In genomic region chr5:99927951-99928350, GRCm38 (mm10) we compare ENCODE assay signal across 10 mouse cellular contexts. TPM values are rescaled to one million over a fixed set of nuclear protein-coding genes. Genes with fewer than 3 reads are reported as not detected.
DNase-seq lines count a peak whose midpoint lies in the region.
"Had no signal": no experiment of that assay in that cellular context is flagged by ENCODE, and none has a peak within 500 bp of the region (broad histone marks: within the 10 kb centered on the region; RNA-seq: fewer than 3 reads in every experiment).

No protein-coding gene starts in this region.

- H3K27me3 ChIP-seq in embryonic facial prominence, embryonic 10.5 days (replicated peaks; ENCODE audit: low read depth, poor library complexity, severe bottlenecking) = no peaks in the 10 kb centered on the region
- H3K27me3 ChIP-seq: embryonic facial prominence, embryonic 12.5 days; liver, embryonic 15.5 days had no signal

- DNase-seq in gastrocnemius, adult 18-20 months (ENCODE audit: low spot score) = peak; percentile 36
- DNase-seq in gastrocnemius, postnatal 25 days = no peak
- DNase-seq in 3T3-L1 (ENCODE audit: low read depth, low spot score) (peak; percentile 82), R1 (ENCODE audit: low read depth, low spot score) (peak; percentile 76)
- DNase-seq in embryonic facial prominence, embryonic 10.5 days (ENCODE audit: low spot score) = peak; percentile 50
- DNase-seq in kidney, postnatal 4 days = peak; percentile 63 to 66
- peak; percentile 68 for DNase-seq in retina, postnatal 1 day
- DNase-seq in left cerebral cortex, postnatal 25 days (ENCODE audit: low spot score in 2 of 2) = no peak

- WGBS in embryonic facial prominence, embryonic 10.5 days = 47% methylated on average over 4 of the region's 4 CpGs

- no peaks in the 10 kb centered on the region for H3K4me1 ChIP-seq in embryonic facial prominence, embryonic 10.5 days
- H3K4me1 ChIP-seq: embryonic facial prominence, embryonic 12.5 days; liver, embryonic 15.5 days had no signal

- H3K36me3 ChIP-seq in embryonic facial prominence, embryonic 10.5 days (replicated peaks) = no peaks in the 10 kb centered on the region
- H3K36me3 ChIP-seq: embryonic facial prominence, embryonic 12.5 days; liver, embryonic 15.5 days had no signal

- H3K27ac ChIP-seq in embryonic facial prominence, embryonic 10.5 days (replicated peaks) = no peak overlapping the region
- H3K27ac ChIP-seq: embryonic facial prominence, embryonic 12.5 days; liver, embryonic 15.5 days had no signal

- H3K4me3 ChIP-seq in embryonic facial prominence, embryonic 10.5 days = no peak overlapping the region
- H3K4me3 ChIP-seq: embryonic facial prominence, embryonic 12.5 days; liver, embryonic 15.5 days had no signal

- intact Hi-C loops in left cerebral cortex, postnatal 25 days (cut with DNase I) = no loop called here

- H3K9me3 ChIP-seq in embryonic facial prominence, embryonic 10.5 days = no peaks in the 10 kb centered on the region
- H3K9me3 ChIP-seq: embryonic facial prominence, embryonic 12.5 days; liver, embryonic 15.5 days had no signal

RNA-seq across cellular contexts. Expression of gene Vamp9, which starts 21.9 kb away (rescaled TPM):
- not detected for total RNA-seq in gastrocnemius, adult 18-20 months (2021)
- total RNA-seq in gastrocnemius, postnatal 25 days (2021) = not detected
- not detected in 2 replicates for polyA plus RNA-seq in embryonic facial prominence, embryonic 10.5 days (2016; fragmentation: Nextera tagmentation; extraction: Ambion mirVana)
- total RNA-seq in left cerebral cortex, postnatal 25 days (2021) = under 1 TPM; 0.78 to 0.89 TPM
- polyA plus RNA-seq: liver, embryonic 15.5 days had no signal

RNA-seq across cellular contexts. Expression of gene Hnrnpd, which starts 50.8 kb away (rescaled TPM):
- total RNA-seq in gastrocnemius, adult 18-20 months (2021) = 10 to 100 TPM; 74.5 to 74.7 TPM
- 10 to 100 TPM; 52.8 to 61.5 TPM for total RNA-seq in gastrocnemius, postnatal 25 days (2021)
- 253 and 268 TPM in 2 replicates for polyA plus RNA-seq in embryonic facial prominence, embryonic 10.5 days (2016; fragmentation: Nextera tagmentation; extraction: Ambion mirVana)
- total RNA-seq in left cerebral cortex, postnatal 25 days (2021) = 100 to 1,000 TPM; 182 to 185 TPM

RNA-seq across cellular contexts. Expression of gene 4930524J08Rik, which starts 50.9 kb away (rescaled TPM):
- not detected for total RNA-seq in gastrocnemius, adult 18-20 months (2021)
- total RNA-seq in gastrocnemius, postnatal 25 days (2021) = under 1 TPM in 1 of 2 experiments, not detected in 1; 0.67 TPM
- 1.5 and 1.8 TPM in 2 replicates for polyA plus RNA-seq in embryonic facial prominence, embryonic 10.5 days (2016; fragmentation: Nextera tagmentation; extraction: Ambion mirVana)
- 1 to 10 TPM; 1.5 to 1.6 TPM for total RNA-seq in left cerebral cortex, postnatal 25 days (2021)

Comparison
In these comparisons a context has a peak if more than half of its experiments do, and no peak if none do; other contexts are left out.
1. DNase-seq: peak in gastrocnemius, adult 18-20 months (single experiment), 3T3-L1 (single experiment), R1 (single experiment), embryonic facial prominence, embryonic 10.5 days (single experiment), kidney, postnatal 4 days (2 of 2) and retina, postnatal 1 day (single experiment); none in gastrocnemius, postnatal 25 days (single experiment) and left cerebral cortex, postnatal 25 days (0 of 2).